Mouse (Mus musculus) embryonic facial prominence, embryonic 12.5 days (tissue): ENCODE data around the gene Myo1c. TPM values are rescaled to one million over a fixed set of nuclear protein-coding genes. Genes with fewer than 3 reads are reported as not detected.
A peak's percentile ranks its signal among the peaks of the same experiment; 100 is the strongest.

ENCODE experiments used
- ATAC-seq: fragments of 200-750 bp; cut with Nextera tagmentation; 2 replicates; pipeline ENCODE4 v1.8.0; 2017; ENCODE audit not compliant: insufficient number of reproducible peaks, insufficient read depth, low FRiP score, low TSS enrichment
- H3K27ac ChIP-seq: fragments of 300-500 bp; sonication (generic); 2 replicates; pipeline ENCODE4 v1.5.1; 2016; ENCODE audit warnings: mild to moderate bottlenecking
- H3K27me3 ChIP-seq: fragments of 300-500 bp; sonication (generic); 2 replicates; pipeline ENCODE4 v1.6.1; 2016; ENCODE audit warnings: mild to moderate bottlenecking, moderate library complexity
- H3K36me3 ChIP-seq: fragments of 300-500 bp; sonication (generic); 2 replicates; pipeline ENCODE4 v1.6.1; 2016; ENCODE audit warnings: mild to moderate bottlenecking
- H3K4me1 ChIP-seq: fragments of 300-500 bp; sonication (generic); 2 replicates; pipeline ENCODE4 v1.6.1; 2016
- H3K4me2 ChIP-seq: fragments of 300-500 bp; sonication (generic); replicated peaks from 2 replicates; pipeline ENCODE4 v1.6.1; 2016; ENCODE audit warnings: mild to moderate bottlenecking, moderate library complexity
- H3K4me3 ChIP-seq: fragments of 300-500 bp; sonication (generic); 2 replicates; pipeline ENCODE4 v1.5.1; 2016; ENCODE audit warnings: mild to moderate bottlenecking
- H3K9ac ChIP-seq: fragments of 300-500 bp; sonication (generic); 2 replicates; pipeline ENCODE4 v1.6.1; 2016; ENCODE audit warnings: mild to moderate bottlenecking, moderate library complexity
- H3K9me3 ChIP-seq: fragments of 300-500 bp; sonication (generic); 2 replicates; pipeline ENCODE4 v1.6.1; 2016; ENCODE audit warnings: mild to moderate bottlenecking, moderate library complexity
- WGBS: fragments of 180-500 bp; shearing (Covaris S2); methylation state at CpG from one replicate; pipeline ENCODE4 v1.1.7; 2016; 5-methylcytosine and 5-hydroxymethylcytosine counted together
- polyA plus RNA-seq: library from polyadenylated mRNA; unstranded; fragments of >200 nt; fragmentation: Nextera tagmentation; extraction: Ambion mirVana; gene quantifications from 2 replicates; pipeline ENCODE4 v1.2.1, GENCODE M21; 2016

Myo1c gene
- polyA plus RNA-seq, 1 experiment from 2014 or later: 31.0 TPM

DNA sequence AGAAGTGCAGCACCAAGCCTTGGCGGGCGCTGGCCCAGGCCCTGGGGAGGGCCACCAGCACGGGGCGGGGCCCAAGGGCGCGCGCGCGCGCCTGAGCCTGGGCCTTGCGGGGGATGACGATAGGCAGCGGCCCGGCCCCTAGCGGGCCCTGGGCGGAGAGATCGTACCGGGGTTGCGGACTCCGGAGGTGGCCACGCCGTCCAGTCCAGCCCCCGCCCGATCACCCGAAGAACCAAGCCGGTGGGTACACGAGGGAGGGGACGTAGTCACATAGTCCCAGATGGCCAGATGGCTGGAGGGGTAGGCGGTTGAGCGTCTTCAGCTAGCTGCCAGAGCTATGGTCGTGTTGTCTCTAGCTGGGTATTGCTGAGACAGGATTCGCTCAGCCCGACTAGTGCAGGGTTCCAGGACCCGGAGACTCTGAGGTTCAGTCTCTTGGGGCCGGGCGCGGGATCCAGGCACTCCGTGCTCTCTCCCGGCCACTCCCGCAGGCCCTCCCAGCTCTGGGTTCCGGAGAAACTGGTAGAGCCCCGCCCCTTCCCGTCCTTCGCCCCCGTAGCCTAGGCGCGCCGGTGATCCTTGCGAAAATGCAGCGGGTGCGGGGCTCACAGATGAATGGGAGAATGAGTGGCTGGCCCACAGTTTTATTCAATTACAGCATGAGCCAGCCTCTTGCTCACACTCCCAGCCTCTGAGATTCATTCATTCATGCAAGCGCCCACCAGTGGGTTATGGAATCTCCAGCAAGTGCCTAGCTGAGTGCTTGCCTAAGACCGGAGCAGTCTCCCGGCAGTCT lies 1.3 kb downstream of the Myo1c start:
- H3K27me3 ChIP-seq: peaks cover 24% of the 10 kb centered on the region

GRCm38 (mm10) chr11:75652222-75652941 lies 2.1 kb downstream of the Myo1c start:
- H3K9me3 ChIP-seq: no peaks in the 10 kb centered on the region
- H3K4me3 ChIP-seq: peak overlapping the region; percentile 58
- H3K27me3 ChIP-seq: peaks cover 24% of the 10 kb centered on the region
- peaks cover 26% of the 10 kb centered on the region for H3K4me1 ChIP-seq
- no peak for ATAC-seq
- H3K4me2 ChIP-seq: peak overlapping the region; percentile 86
- peak overlapping the region; percentile 66; the same call in 1 of the 2 replicates for H3K9ac ChIP-seq
- no peaks in the 10 kb centered on the region for H3K36me3 ChIP-seq
- 0 out of 2 replicates have a peak overlapping the region, but pooled peaks have one; percentile 61 for H3K27ac ChIP-seq
- 22% methylated on average over 20 of the region's 20 CpGs for WGBS

More for the DNA sequence above, 1.3 kb downstream of the Myo1c start:
- Histone ChIP-seq H3K4me2 (peak overlapping the region; percentile 86), H3K4me3 (peak overlapping the region; percentile 58), H3K9ac (peak overlapping the region; percentile 66), H3K9me3 (no peaks in the 10 kb centered on the region), H3K4me1 (peaks cover 24% of the 10 kb centered on the region), H3K27ac (peak overlapping the region; percentile 61), H3K36me3 (no peaks in the 10 kb centered on the region)
- under 1% methylated on average over 54 of the region's 54 CpGs for WGBS
- ATAC-seq: peak; percentile 55

DNA sequence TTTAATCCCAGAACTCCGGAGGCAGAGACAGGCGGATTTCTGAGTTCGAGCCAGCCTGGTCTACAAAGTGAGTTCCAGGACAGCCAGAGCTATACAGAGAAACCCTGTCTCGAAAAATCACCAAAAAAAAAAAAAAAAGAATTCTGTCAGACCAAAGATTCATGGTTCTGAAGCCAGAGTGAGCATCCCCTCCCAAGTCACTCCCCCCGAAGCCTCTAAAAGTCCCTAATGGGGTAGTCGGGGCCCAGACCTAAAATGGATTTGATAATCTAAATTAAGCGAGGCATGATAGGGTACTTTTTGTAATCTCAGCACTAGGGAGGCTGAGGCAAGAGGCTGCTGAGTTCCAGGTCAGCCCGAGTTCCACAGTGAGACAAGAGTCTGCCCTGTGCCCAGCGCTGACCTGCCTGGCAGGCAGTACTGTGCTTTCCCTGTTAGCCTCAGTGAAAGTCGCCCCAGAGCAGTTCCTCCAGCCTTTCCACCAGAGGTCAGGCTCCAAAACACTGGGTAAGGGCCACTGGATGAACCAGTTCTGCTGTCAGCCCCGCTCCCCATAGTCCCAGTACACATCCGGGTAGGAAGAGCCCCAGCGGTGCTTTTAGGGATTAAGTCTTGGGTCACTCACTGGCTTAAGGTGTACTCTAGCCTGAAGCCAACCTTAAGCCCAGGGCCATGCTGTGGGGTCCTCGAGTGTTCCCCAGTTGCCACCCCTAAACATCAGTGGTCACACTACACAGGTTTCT lies 2.8 kb downstream of the Myo1c start:
- Histone ChIP-seq H3K4me1 (peaks cover 26% of the 10 kb centered on the region), H3K4me2 (peak overlapping the region; percentile 85), H3K4me3 (peak overlapping the region; percentile 48), H3K9me3 (no peaks in the 10 kb centered on the region), H3K27ac (no peak overlapping the region), H3K36me3 (0 out of 2 replicates have a peak, but pooled peaks cover 3% of the 10 kb centered on the region), H3K27me3 (peaks cover 24% of the 10 kb centered on the region), H3K9ac (no peak overlapping the region)
- no peak for ATAC-seq
- 27% methylated on average over 14 of the region's 14 CpGs for WGBS

- Histone ChIP-seq H3K9ac (peak overlapping the region; percentile 51), H3K27me3 (peaks cover 24% of the 10 kb centered on the region), H3K9me3 (no peaks in the 10 kb centered on the region), H3K4me3 (peak overlapping the region; percentile 48), H3K4me2 (peak overlapping the region; percentile 85), H3K4me1 (peaks cover 26% of the 10 kb centered on the region), H3K36me3 (0 out of 2 replicates have a peak, but pooled peaks cover 6% of the 10 kb centered on the region), H3K27ac (peak overlapping the region; percentile 51; the same call in 1 of the 2 replicates)
- ATAC-seq: peak; percentile 37
- WGBS: 3% methylated on average over 45 of the region's 45 CpGs
Observed at GRCm38 (mm10) chr11:75653781-75654470, 3.6 kb downstream of the Myo1c start.

DNA sequence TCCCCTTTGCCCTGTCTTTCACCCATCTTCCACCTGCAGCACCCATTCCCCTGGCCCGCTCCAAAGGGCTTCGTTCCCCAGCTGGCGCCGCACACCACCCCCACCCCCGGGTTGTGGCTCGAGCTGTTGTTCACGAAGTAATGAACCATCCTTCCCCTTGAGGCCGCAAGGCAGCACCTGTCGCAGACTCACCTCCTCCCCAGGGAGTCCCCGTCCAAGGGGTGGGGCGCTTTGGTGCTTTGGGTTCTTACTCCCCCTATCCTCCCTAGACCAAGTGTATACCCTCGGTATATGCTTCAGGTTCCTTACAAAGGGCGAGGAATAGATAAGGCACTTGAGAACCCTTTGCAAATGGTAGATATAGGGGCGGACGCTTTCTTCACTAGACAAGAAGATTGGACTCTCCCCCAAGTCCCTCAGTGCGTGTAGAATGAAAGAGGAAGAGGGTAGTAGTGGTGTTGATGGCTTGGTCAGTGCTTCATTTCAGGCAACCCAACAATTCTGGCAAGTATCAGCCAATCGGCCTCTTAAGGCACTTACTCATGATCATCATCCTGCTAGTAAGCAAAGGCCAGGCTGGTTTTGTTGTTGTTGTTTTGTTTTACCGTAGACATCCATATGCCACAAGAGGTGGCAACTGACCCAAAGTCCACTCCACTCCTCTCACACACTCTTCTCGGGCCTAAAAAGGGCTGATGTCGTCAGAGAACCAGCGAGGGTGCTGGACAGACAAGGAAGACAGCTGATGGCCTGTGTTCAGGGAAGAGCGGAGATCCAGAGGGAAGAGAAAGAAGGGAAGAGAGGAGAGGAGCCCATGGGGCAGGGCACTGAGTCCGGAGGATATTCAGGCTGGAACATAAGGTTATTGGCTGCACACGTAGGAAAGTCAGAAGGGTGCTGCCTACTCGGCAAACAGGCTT lies 4.4 kb downstream of the Myo1c start:
- H3K9ac ChIP-seq: peak overlapping the region; percentile 51; the same call in 1 of the 2 replicates
- peaks cover 26% of the 10 kb centered on the region for H3K4me1 ChIP-seq
- no peak overlapping the region for H3K27ac ChIP-seq
- peaks cover 11% of the 10 kb centered on the region for H3K36me3 ChIP-seq
- H3K4me2 ChIP-seq: peak overlapping the region; percentile 85
- H3K4me3 ChIP-seq: peak overlapping the region; percentile 68
- no peak for ATAC-seq
- no peaks in the 10 kb centered on the region for H3K9me3 ChIP-seq
- 40% methylated on average over 25 of the region's 25 CpGs for WGBS
- H3K27me3 ChIP-seq: peaks cover 24% of the 10 kb centered on the region

- H3K27ac ChIP-seq: peak overlapping the region; percentile 58; the same call in 1 of the 2 replicates
- 1% methylated on average over 78 of the region's 78 CpGs for WGBS
- peaks cover 24% of the 10 kb centered on the region for H3K27me3 ChIP-seq
- peak overlapping the region; percentile 74 for H3K9ac ChIP-seq
- peaks cover 20% of the 10 kb centered on the region for H3K36me3 ChIP-seq
- H3K4me3 ChIP-seq: peak overlapping the region; percentile 68
- no peak for ATAC-seq
- no peaks in the 10 kb centered on the region for H3K9me3 ChIP-seq
- peaks cover 23% of the 10 kb centered on the region for H3K4me1 ChIP-seq
- peak overlapping the region; percentile 85 for H3K4me2 ChIP-seq
Observed at GRCm38 (mm10) chr11:75655621-75656545, 5.6 kb downstream of the Myo1c start.

DNA sequence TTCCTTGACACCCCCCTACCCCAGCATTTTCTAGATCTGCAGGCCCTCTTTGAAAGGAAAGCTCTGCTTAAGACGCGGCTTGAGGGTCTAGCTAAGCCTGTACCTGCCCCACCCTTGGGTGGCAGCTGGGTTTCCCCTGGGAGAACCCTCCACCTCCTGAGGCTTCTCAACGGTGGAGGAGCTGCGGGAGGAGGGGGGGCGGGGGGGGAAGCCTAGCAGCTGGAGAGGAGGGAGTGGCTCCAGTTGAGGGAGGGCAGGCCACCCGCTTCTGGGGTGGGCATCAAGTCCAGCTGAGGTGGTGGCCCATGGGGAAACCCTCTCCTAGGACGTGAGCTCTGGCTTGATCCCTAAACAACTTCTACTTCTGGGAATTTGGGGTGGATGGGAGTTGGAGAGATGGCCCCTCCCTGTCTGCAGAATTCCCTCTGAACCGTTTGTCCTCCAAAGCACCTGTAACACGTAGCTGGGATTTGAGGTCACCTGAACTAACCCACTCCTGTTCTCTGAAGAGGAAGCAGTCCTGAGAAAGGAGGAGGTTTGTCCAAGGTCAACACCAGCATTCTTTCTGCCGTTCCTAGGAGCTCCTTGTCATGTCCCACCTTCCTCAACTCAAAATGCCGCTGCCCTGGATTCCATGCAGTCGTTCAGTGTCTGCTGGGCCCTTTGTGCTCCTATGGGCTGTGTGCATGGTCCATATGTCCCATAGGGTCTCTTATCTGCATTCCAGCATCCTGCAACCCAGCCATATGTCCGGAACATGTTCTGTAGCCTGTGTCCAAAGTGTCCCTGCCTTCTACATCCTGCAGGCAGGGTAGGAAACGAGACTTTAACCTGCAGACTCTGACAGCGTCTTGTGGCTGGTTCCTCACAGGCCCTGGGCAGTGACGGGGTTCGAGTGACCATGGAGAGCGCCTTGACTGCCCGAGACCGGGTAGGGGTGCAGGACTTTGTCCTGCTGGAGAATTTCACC lies 6.6 kb downstream of the Myo1c start:
- peaks cover 24% of the 10 kb centered on the region for H3K27me3 ChIP-seq
- ATAC-seq: no peak
- H3K4me3 ChIP-seq: peak overlapping the region; percentile 68
- peaks cover 22% of the 10 kb centered on the region for H3K4me1 ChIP-seq
- peaks cover 30% of the 10 kb centered on the region for H3K36me3 ChIP-seq
- peak overlapping the region; percentile 74; the same call in 1 of the 2 replicates for H3K9ac ChIP-seq
- H3K4me2 ChIP-seq: peak overlapping the region; percentile 85
- no peak overlapping the region for H3K27ac ChIP-seq
- no peaks in the 10 kb centered on the region for H3K9me3 ChIP-seq
- 57% methylated on average over 19 of the region's 20 CpGs for WGBS

- ATAC-seq: no peak
- H3K4me2 ChIP-seq: no peak overlapping the region
- peaks cover 39% of the 10 kb centered on the region for H3K36me3 ChIP-seq
- no peak overlapping the region for H3K4me3 ChIP-seq
- H3K4me1 ChIP-seq: peaks cover 16% of the 10 kb centered on the region
- no peaks in the 10 kb centered on the region for H3K9me3 ChIP-seq
- H3K27me3 ChIP-seq: peaks cover 16% of the 10 kb centered on the region
- H3K9ac ChIP-seq: no peak overlapping the region
- H3K27ac ChIP-seq: no peak overlapping the region
Observed at GRCm38 (mm10) chr11:75657841-75658240, 7.5 kb downstream of the Myo1c start.

GRCm38 (mm10) chr11:75658311-75658710 lies 8.0 kb downstream of the Myo1c start:
- Histone ChIP-seq H3K9me3 (no peaks in the 10 kb centered on the region), H3K9ac (no peak overlapping the region), H3K27me3 (peaks cover 11% of the 10 kb centered on the region), H3K4me1 (peaks cover 16% of the 10 kb centered on the region), H3K27ac (no peak overlapping the region), H3K4me2 (no peak overlapping the region), H3K36me3 (peaks cover 41% of the 10 kb centered on the region), H3K4me3 (no peak overlapping the region)
- no peak for ATAC-seq
- WGBS: 94% methylated on average over 13 of the region's 13 CpGs
